Mouse (Mus musculus) c-Kit-positive CD71-positive TER-119-negative erythroid progenitor cells, embryonic 14.5 days (primary cell): ENCODE results near the gene Gm4131.

ENCODE experiments used
- DNase-seq: peaks from one replicate; pipeline ENCODE4 v3.0.0-alpha.2; 2013; ENCODE audit warnings: low read depth

The Gm4131 gene

DNA sequence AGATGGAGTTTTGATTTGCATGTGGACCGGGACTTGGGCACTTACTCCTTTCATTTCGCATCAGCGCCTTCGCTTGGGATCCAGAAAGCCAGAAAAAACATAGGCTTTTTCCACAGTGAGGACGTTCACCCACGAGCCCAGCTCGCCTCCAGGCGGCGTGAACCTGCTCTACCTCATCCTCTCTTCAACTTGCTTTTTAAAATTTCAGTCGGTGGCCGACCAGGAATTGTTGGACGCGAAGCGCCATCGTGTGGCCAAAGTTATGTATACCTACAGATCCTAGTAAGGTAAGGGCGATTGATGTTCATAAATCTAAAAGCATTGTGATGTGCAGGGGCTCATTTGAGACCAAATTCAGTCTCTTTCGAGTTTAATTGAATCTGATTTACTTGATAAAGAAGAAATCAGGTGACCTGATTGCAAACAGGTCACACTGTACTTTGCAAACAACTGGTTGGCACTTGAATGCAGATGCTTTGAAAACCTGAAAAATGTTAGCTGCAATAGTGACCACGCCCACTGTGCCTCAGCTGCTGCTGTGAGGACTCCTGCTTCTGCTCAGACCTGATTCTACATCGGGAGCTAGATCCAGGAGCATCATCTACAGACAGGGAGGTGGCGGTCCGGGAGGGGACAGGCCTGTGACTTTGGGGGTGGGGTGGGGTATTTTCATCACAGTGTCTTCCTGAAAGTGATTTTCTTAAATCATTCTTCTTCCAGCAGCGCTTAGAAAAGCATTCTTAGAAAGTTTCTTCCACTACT is 109.1 kb downstream of the Gm4131 start:
- DNase-seq = peak; percentile 34

GRCm38 (mm10) chr14:62456239-62456747 is 110.4 kb downstream of the Gm4131 start, which contains the start of gene Gucy1b2:
Gucy1b2 (minus strand) TSS chr14:62456289.
- DNase-seq = no peak

DNA sequence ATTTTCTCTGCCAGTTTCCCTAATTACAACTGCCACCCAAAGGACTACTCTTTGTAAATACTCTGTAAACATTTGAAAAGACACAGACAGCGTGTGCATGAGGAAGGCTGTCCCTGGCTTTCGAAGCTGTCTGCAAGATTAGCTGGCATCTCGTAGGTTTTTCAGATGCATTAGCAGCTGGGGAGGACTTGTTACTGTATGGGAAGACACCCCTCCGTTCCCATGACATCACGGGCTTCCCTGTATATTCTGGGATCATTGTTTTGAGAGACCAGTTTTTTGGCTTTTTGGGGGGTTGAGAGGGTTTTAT is 111.2 kb downstream of the Gm4131 start:
- no peak for DNase-seq

GRCm38 (mm10) chr14:62454760-62455569 is 111.8 kb downstream of the Gm4131 start:
- DNase-seq = no peak

- no peak for DNase-seq
Measured at GRCm38 (mm10) chr14:62454136-62454535, 112.6 kb downstream of the Gm4131 start.

DNA sequence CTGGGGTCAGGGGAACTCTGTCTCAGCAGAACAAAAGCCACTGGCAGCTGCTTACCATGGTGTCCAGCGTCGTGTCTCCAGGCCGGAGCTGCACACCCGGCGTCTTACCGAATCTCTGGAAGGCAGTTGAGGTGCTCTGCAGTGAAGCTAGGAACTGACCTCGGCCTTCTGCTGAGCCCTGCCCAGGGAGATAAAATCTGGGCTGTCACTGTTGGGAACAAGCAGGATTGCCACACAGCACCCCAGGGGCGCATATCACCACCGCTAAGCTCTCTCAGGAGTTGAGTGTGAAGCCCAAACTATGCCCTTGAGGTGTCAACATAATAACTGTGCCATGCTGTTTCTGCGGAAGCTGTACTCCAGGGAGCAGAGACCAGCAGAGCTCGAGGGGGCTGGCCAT is 113.4 kb downstream of the Gm4131 start:
- DNase-seq = no peak

GRCm38 (mm10) chr14:62450706-62451105 is 116.0 kb downstream of the Gm4131 start:
- no peak for DNase-seq

- DNase-seq = no peak
Measured at GRCm38 (mm10) chr14:62447214-62447548, 119.5 kb downstream of the Gm4131 start.

DNA sequence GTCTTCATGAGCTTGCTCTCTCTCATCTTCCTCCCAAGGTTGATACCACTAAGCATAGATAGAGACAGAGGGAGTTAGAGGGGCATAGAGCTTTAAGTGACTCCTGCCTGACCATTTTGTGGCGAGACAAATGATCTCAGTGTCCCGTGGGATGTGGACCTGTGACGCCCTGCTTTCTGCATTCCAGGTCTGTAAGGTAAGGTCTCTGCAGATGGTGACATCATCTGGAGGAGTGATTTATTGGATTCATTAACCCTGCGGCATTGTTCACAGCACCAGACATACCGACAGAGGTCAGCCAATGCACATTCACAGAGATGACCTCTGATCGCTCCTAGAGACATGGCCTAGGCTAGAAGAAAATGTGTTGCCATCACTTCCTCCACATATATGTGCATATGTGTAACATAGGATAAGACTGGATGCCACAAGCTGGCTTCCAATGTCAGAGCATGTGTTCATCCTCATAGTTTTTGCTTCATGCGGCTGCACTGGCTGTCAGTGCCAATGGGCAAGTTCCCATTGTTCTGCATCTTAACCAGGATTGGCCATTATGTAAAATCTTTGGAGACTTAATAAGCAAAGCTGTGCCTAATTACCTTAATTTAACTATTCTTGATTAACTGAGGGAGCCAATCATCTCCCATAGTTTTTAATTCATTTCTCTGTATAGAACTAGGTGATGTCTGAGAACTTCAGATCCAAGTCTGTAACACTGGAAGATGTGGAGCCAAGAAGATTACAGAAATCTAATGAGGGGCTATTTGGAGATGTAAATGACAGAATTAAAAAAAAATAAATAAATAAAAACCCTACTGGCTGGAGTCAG is 120.1 kb downstream of the Gm4131 start:
- no peak for DNase-seq

- DNase-seq = no peak
Measured at GRCm38 (mm10) chr14:62443840-62444430, 122.8 kb downstream of the Gm4131 start.

DNA sequence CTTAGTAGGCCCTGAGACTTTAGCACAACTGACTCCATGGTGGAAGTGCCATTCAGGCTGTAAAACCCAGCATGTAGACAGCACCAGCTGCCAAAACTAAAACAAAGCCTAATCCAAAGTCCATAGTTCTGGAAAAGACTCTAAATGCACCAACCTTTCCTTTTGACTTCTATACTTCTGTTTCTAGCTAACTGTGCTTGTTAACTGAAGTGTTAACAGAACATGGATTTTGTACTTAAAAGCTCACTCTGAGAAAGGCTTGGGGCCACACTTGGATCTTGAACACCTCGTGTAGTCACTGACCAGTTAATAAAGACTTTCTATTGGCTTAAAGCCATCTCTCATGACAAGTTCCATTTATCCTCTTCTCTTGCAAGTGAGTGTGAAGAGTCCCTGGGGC is 123.8 kb downstream of the Gm4131 start:
- no peak for DNase-seq

DNA sequence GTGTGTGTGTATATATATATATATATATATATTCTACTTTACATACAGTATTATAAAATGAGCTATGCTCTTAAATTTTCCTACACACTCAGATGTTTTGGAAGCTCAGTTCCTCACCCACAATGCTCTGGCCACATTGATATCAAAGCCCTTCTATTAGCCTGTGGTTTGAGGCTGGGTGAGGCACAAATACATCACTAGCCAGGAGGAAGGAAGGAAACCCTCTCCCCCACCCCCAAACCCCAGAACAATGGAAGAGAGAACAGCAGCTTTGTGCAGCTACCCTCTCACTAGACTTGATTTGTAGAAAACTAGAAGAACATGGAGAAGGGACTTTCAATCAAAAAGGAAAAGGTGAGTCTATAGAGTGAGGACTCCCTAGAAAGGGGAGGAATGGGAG is 126.7 kb downstream of the Gm4131 start:
- DNase-seq = no peak

GRCm38 (mm10) chr14:62438236-62438635 is 128.5 kb downstream of the Gm4131 start:
- no peak for DNase-seq

DNA sequence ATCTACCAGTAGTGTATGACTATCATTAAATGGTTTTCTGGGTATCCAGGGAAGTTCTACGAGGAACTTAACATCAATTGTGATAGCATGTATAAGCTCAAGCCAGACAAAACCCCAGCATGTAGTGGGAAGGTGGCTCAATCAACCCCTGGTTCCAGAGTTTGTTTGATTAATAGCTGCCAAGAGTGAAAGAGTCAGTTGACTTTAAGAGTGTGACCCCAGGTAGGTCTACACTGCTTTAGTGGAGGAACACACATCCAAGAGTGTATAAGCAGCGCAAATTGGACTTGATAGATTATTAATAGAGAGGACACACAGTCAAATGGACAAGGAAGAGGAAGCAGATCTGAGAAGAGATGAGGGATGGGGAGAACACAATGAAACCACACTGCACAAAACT is 128.9 kb downstream of the Gm4131 start:
- no peak for DNase-seq

DNA sequence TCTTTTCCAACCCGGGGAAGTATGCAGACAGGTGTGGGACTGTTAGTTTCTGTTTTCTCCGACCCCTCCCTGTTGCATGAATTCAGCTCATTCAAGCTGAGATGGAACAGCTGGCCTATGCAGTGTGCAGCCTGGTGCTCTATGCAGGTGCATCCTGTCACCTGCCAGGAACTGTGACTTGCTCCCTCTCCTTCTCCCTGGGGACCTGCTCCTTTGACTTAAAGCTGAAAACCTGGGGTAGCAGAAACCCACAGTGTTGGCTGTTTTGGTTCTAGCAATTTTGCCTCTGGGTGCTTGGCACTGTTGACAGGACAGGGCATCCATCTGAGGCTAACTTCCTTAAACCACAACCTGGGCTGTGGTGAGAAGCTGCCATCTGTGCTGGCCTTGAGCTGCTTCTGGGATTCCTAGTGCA is 141.4 kb downstream of the Gm4131 start:
- DNase-seq = no peak

DNA sequence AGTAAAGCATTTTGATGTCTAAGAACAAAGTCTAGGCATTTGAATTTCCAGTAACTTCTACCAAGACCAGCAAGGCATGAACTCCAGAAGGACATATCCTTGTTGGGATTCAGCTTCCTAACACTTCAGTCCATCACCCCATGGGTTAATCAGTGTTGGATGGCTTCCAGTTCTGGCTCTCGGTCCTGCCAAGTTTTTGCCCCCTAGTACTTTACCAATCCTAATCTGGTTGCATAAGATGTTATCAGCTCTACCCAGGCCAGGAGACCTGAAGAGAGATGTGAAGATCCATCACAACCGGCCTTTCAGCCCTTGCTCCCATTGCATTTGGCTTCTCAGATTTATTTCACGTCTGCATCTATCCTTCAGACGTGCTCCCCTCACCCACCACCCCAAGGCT is 144.5 kb downstream of the Gm4131 start:
- no peak for DNase-seq

- DNase-seq = no peak
Measured at GRCm38 (mm10) chr14:62417501-62417900, 149.2 kb downstream of the Gm4131 start.

GRCm38 (mm10) chr14:62416742-62417134 is 150.0 kb downstream of the Gm4131 start:
- DNase-seq = no peak

DNA sequence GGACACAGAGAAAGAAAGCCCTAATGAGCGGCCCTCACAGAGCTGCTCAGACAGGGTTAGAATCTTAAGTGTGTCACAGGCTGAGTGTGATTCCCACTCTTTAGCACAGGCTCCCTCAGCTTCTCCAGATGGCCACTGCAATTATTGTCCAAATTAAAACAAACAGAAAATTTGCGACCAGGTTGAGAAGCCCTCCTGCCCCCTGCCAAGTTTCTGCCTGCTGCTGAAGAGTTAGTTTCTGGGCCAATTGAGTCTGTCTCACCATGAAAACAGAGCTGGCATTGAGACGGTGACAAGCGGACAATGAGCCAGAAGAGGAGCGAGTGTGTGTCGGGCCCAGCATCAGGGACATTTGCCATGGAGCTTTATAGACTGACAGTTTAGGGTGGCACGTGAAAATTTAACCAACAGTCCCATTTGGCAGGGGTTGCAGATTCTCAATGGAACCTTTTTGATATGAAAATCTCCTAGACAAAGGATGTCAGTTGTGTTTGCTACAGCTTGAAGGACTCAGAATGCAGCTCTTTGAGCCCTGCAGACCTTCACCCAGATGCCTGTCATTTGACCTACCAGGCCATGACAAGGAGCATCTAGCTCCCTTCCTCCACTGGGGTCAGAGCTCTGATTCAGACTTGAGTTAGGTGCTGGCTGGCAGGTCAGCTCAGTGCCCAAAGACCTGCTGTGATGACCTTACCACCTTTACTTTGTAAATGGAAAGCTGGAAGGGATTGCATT is 150.5 kb downstream of the Gm4131 start:
- DNase-seq = no peak
